ENCODE assay signal across 22 mouse cellular contexts in genomic region chr2:33961566-33961965, GRCm38 (mm10).
DNase-seq lines count a peak whose midpoint lies in the region; ATAC-seq and TF ChIP-seq lines count a peak whose summit lies in the region.
"Had no signal": no experiment of that assay in that cellular context is flagged by ENCODE, and none has a peak within 500 bp of the region (broad histone marks: within the 10 kb centered on the region; RNA-seq: fewer than 3 reads in every experiment).

No protein-coding gene starts in this region.

- peak overlapping the region; percentile 39; the same call in 1 of the 2 replicates for H3K27ac ChIP-seq in embryonic fibroblast, embryonic 13.5 days (ENCODE audit: insufficient read depth, low read length)
- peak overlapping the region; percentile 82 for H3K27ac ChIP-seq in forebrain, embryonic 13.5 days
- 0 out of 2 replicates have a peak overlapping the region, but pooled peaks have one; percentile 15 for H3K27ac ChIP-seq in forebrain, postnatal 0 days (ENCODE audit: low read depth, low read length)
- no peak overlapping the region for H3K27ac ChIP-seq in midbrain, embryonic 14.5 days (replicated peaks; ENCODE audit: low read depth, low read length)
- no peak overlapping the region for H3K27ac ChIP-seq in midbrain, embryonic 10.5 days (replicated peaks)
- H3K27ac ChIP-seq: embryonic facial prominence, embryonic 12.5 days; heart, embryonic 13.5 days; hindbrain, embryonic 10.5 days; hindbrain, embryonic 14.5 days; intestine, embryonic 15.5 days had no signal

- no peak for ATAC-seq in forebrain, embryonic 13.5 days
- no peak for ATAC-seq in forebrain, postnatal 0 days
- ATAC-seq in midbrain, embryonic 14.5 days (ENCODE audit: low FRiP score, low TSS enrichment) = no peak
- ATAC-seq: activated CD4-positive, CD25-positive, alpha-beta regulatory T cell, adult 4 months; intestine, embryonic 15.5 days; Patski had no signal

- peak overlapping the region; percentile 37 for H3K4me2 ChIP-seq in forebrain, embryonic 13.5 days
- no peak overlapping the region for H3K4me2 ChIP-seq in forebrain, postnatal 0 days (ENCODE audit: low read depth)
- H3K4me2 ChIP-seq in midbrain, embryonic 14.5 days (ENCODE audit: low read length) = no peak overlapping the region
- H3K4me2 ChIP-seq: embryonic facial prominence, embryonic 12.5 days; heart, embryonic 13.5 days; hindbrain, embryonic 14.5 days; intestine, embryonic 15.5 days had no signal

- H3K4me1 ChIP-seq in embryonic fibroblast, embryonic 13.5 days (ENCODE audit: control insufficient read depth, insufficient read depth, low read length) = no peaks in the 10 kb centered on the region; the same call in 1 of the 2 replicates
- peaks cover 49% of the 10 kb centered on the region for H3K4me1 ChIP-seq in forebrain, embryonic 13.5 days
- H3K4me1 ChIP-seq in forebrain, postnatal 0 days (ENCODE audit: insufficient read depth) = peaks cover 7% of the 10 kb centered on the region
- peaks cover 12% of the 10 kb centered on the region; the same call in 1 of the 2 replicates for H3K4me1 ChIP-seq in midbrain, embryonic 14.5 days (ENCODE audit: control insufficient read depth, insufficient read depth, low read length)
- H3K4me1 ChIP-seq in midbrain, embryonic 10.5 days = peaks cover 13% of the 10 kb centered on the region
- H3K4me1 ChIP-seq: intestine, embryonic 15.5 days had no signal

- H3K9ac ChIP-seq in forebrain, embryonic 13.5 days = 0 out of 2 replicates have a peak overlapping the region, but pooled peaks have one; percentile 13
- no peak overlapping the region for H3K9ac ChIP-seq in forebrain, postnatal 0 days
- no peak overlapping the region for H3K9ac ChIP-seq in midbrain, embryonic 14.5 days (replicated peaks; ENCODE audit: low read length)
- H3K9ac ChIP-seq: embryonic facial prominence, embryonic 12.5 days; heart, embryonic 13.5 days; hindbrain, embryonic 14.5 days; intestine, embryonic 15.5 days had no signal

- 0 out of 2 replicates have a peak, but pooled peaks cover 4% of the 10 kb centered on the region for H3K27me3 ChIP-seq in forebrain, embryonic 13.5 days
- no peaks in the 10 kb centered on the region for H3K27me3 ChIP-seq in forebrain, postnatal 0 days (ENCODE audit: insufficient read depth, low read length)
- no peaks in the 10 kb centered on the region for H3K27me3 ChIP-seq in midbrain, embryonic 14.5 days (ENCODE audit: control insufficient read depth, insufficient read depth, low read length)
- peaks cover 18% of the 10 kb centered on the region for H3K27me3 ChIP-seq in midbrain, embryonic 10.5 days (ENCODE audit: low read depth, poor library complexity, severe bottlenecking)
- H3K27me3 ChIP-seq: intestine, embryonic 15.5 days; Patski had no signal

- no peak for TF ChIP-seq CTCF in embryonic fibroblast, embryonic 13.5 days (IDR thresholded peaks at IDR 0.05; ENCODE audit: borderline replicate concordance, insufficient read depth, low read length)
- no peak for TF ChIP-seq CTCF in forebrain, postnatal 0 days (IDR thresholded peaks at IDR 0.05; ENCODE audit: low read depth)

- H3K36me3 ChIP-seq in forebrain, embryonic 13.5 days (ENCODE audit: poor library complexity, severe bottlenecking) = no peaks in the 10 kb centered on the region
- no peaks in the 10 kb centered on the region for H3K36me3 ChIP-seq in forebrain, postnatal 0 days (ENCODE audit: insufficient read depth)
- H3K36me3 ChIP-seq in midbrain, embryonic 14.5 days (ENCODE audit: control insufficient read depth, insufficient read depth, low read length) = no peaks in the 10 kb centered on the region
- H3K36me3 ChIP-seq in midbrain, embryonic 10.5 days = no peaks in the 10 kb centered on the region
- H3K36me3 ChIP-seq: embryonic facial prominence, embryonic 12.5 days; G1E; heart, embryonic 13.5 days; hindbrain, embryonic 10.5 days; intestine, embryonic 15.5 days had no signal

- intact Hi-C loops in heart, postnatal 25 days (cut with DNase I) = no loop called here

- 58% methylated on average over 2 of the region's 2 CpGs for WGBS in forebrain, embryonic 13.5 days
- WGBS in forebrain, postnatal 0 days = 48% methylated on average over 2 of the region's 2 CpGs
- 75% methylated on average over 2 of the region's 2 CpGs for WGBS in midbrain, embryonic 14.5 days
- 80% methylated on average over 2 of the region's 2 CpGs for WGBS in midbrain, embryonic 10.5 days

- TF ChIP-seq POLR2A in embryonic fibroblast, embryonic 13.5 days (IDR thresholded peaks at IDR 0.05; ENCODE audit: low read depth, low read length) = no peak

- no peak overlapping the region for H3K4me3 ChIP-seq in embryonic fibroblast, embryonic 13.5 days (ENCODE audit: insufficient read depth, low read length)
- no peak overlapping the region for H3K4me3 ChIP-seq in forebrain, embryonic 13.5 days
- no peak overlapping the region for H3K4me3 ChIP-seq in forebrain, postnatal 0 days (ENCODE audit: low read depth, low read length)
- no peak overlapping the region for H3K4me3 ChIP-seq in midbrain, embryonic 14.5 days (replicated peaks; ENCODE audit: low read depth, low read length)
- no peak overlapping the region for H3K4me3 ChIP-seq in midbrain, embryonic 10.5 days
- H3K4me3 ChIP-seq: embryonic facial prominence, embryonic 12.5 days; heart, embryonic 13.5 days; hindbrain, embryonic 10.5 days; intestine, embryonic 15.5 days had no signal

- peak; percentile 5 for DNase-seq in urinary bladder, adult 2 months (ENCODE audit: low spot score)
- DNase-seq in urinary bladder, adult 18-20 months (ENCODE audit: low spot score in 2 of 2) = no peak
- no peak for DNase-seq in forebrain, postnatal 0 days
- no peak for DNase-seq in heart, postnatal 25 days (ENCODE audit: low spot score)
- DNase-seq in midbrain, embryonic 14.5 days = no peak
- no peak for DNase-seq in midbrain, embryonic 10.5 days (ENCODE audit: low spot score)
- DNase-seq: adrenal gland, postnatal 14 days; cerebellum, adult 11-12 months; cerebellum, adult 9-10 months; cerebellum, postnatal 25 days; gastrocnemius, postnatal 10 days; kidney, adult 18-20 months had no signal

- no peaks in the 10 kb centered on the region for H3K9me3 ChIP-seq in forebrain, embryonic 13.5 days (replicated peaks)
- H3K9me3 ChIP-seq in forebrain, postnatal 0 days (ENCODE audit: low read length) = no peaks in the 10 kb centered on the region
- H3K9me3 ChIP-seq in midbrain, embryonic 14.5 days (ENCODE audit: control insufficient read depth, low read length) = no peaks in the 10 kb centered on the region
- H3K9me3 ChIP-seq in midbrain, embryonic 10.5 days (replicated peaks) = no peaks in the 10 kb centered on the region; the same call in 1 of the 2 replicates
- H3K9me3 ChIP-seq: embryonic facial prominence, embryonic 12.5 days; G1E; heart, embryonic 13.5 days; intestine, embryonic 15.5 days had no signal

Comparison
In these comparisons a context has a peak if more than half of its experiments do, and no peak if none do; other contexts are left out.
1. H3K27ac ChIP-seq: peak in embryonic fibroblast, embryonic 13.5 days (single experiment), forebrain, embryonic 13.5 days (single experiment) and forebrain, postnatal 0 days (single experiment); none in midbrain, embryonic 14.5 days (single experiment) and midbrain, embryonic 10.5 days (single experiment).